Mouse (Mus musculus): Measurements from ENCODE around the gene Zfp142. TPM values are rescaled to one million over a fixed set of nuclear protein-coding genes. Genes with fewer than 3 reads are reported as not detected.

The Zfp142 gene
- 1 to 10 TPM; 7.7 to 8.5 TPM for total RNA-seq (2021)
- long read RNA-seq, experiment 1, partial matches to known transcripts, result 1 of 2 reads
- long read RNA-seq, experiment 1, other reads (novel, unspliced or antisense), result 1 of 2 reads
- long read RNA-seq, experiment 2, full-length matches to known transcripts, result 1 of 4 reads
- long read RNA-seq, experiment 2, partial matches to known transcripts, result 1 of 4 reads
- long read RNA-seq, experiment 2, other reads (novel, unspliced or antisense), result 2 of 4 reads

GRCm38 (mm10) chr1:74587773-74588445 lies at the start of gene Zfp142, which contains the start of gene Bcs1l:
Zfp142 (minus strand) TSS chr1:74588246.
Bcs1l (plus strand) TSS chr1:74588289.
- intact Hi-C loops (cut with DNase I; ENCODE audit: low total_unique reads), result no loop called here

GRCm38 (mm10) chr1:74632734-74633133 lies 44.7 kb upstream of the Zfp142 start:
- intact Hi-C loops (cut with DNase I; ENCODE audit: low total_unique reads), result no loop called here
- no peak for DNase-seq

More at GRCm38 (mm10) chr1:74587773-74588445, at the start of gene Zfp142, which contains the start of gene Bcs1l:
- DNase-seq, result peak; percentile 99

GRCm38 (mm10) chr1:74628001-74628400 lies 40.0 kb upstream of the Zfp142 start:
- DNase-seq, result no peak
- intact Hi-C loops (cut with DNase I; ENCODE audit: low total_unique reads), result no loop called here

GRCm38 (mm10) chr1:74626076-74626475 lies 38.0 kb upstream of the Zfp142 start:
- DNase-seq, result no peak
- intact Hi-C loops (cut with DNase I; ENCODE audit: low total_unique reads), result no loop called here

GRCm38 (mm10) chr1:74624183-74624582 lies 36.1 kb upstream of the Zfp142 start:
- intact Hi-C loops (cut with DNase I; ENCODE audit: low total_unique reads), result no loop called here

GRCm38 (mm10) chr1:74601267-74601962 lies 13.4 kb upstream of the Zfp142 start, which contains the start of the genes Rnf25 and Stk36:
Rnf25 (minus strand) TSS chr1:74601397.
Stk36 (plus strand) TSS chr1:74601445.
- DNase-seq, result peak; percentile 87
- intact Hi-C loops (cut with DNase I; ENCODE audit: low total_unique reads), result no loop called here

More at GRCm38 (mm10) chr1:74624183-74624582, 36.1 kb upstream of the Zfp142 start:
- no peak for DNase-seq

GRCm38 (mm10) chr1:74600501-74601266 lies 12.6 kb upstream of the Zfp142 start:
- intact Hi-C loops (cut with DNase I; ENCODE audit: low total_unique reads), result no loop called here
- DNase-seq, result no peak

GRCm38 (mm10) chr1:74594434-74594833 lies 6.4 kb upstream of the Zfp142 start:
- intact Hi-C loops (cut with DNase I; ENCODE audit: low total_unique reads), result loop anchor here (10.0 kb wide), 1 partner anchor 90 kb away; the partner anchor contains the start of gene Cnot9
- DNase-seq, result no peak

- intact Hi-C loops (cut with DNase I; ENCODE audit: low total_unique reads), result no loop called here
Observed at GRCm38 (mm10) chr1:74587233-74587772, 743 bp downstream of the Zfp142 start.

GRCm38 (mm10) chr1:74584616-74585398 lies 3.2 kb downstream of the Zfp142 start:
- DNase-seq, result peak; percentile 12
- intact Hi-C loops (cut with DNase I; ENCODE audit: low total_unique reads), result no loop called here

More at GRCm38 (mm10) chr1:74587233-74587772, 743 bp downstream of the Zfp142 start:
- DNase-seq, result peak; percentile 11

GRCm38 (mm10) chr1:74582621-74583020 lies 5.4 kb downstream of the Zfp142 start:
- intact Hi-C loops (cut with DNase I; ENCODE audit: low total_unique reads), result no loop called here
- DNase-seq, result no peak

GRCm38 (mm10) chr1:74569739-74570719 lies 18.0 kb downstream of the Zfp142 start:
- intact Hi-C loops (cut with DNase I; ENCODE audit: low total_unique reads), result no loop called here
- DNase-seq, result no peak

GRCm38 (mm10) chr1:74565834-74566233 lies 22.2 kb downstream of the Zfp142 start:
- no peak for DNase-seq
- intact Hi-C loops (cut with DNase I; ENCODE audit: low total_unique reads), result no loop called here

GRCm38 (mm10) chr1:74559061-74559460 lies 29.0 kb downstream of the Zfp142 start:
- intact Hi-C loops (cut with DNase I; ENCODE audit: low total_unique reads), result no loop called here
- DNase-seq, result no peak

- DNase-seq, result no peak
- intact Hi-C loops (cut with DNase I; ENCODE audit: low total_unique reads), result no loop called here
Observed at GRCm38 (mm10) chr1:74544184-74544583, 43.9 kb downstream of the Zfp142 start, which contains the start of gene Usp37. Usp37 (minus strand) TSS chr1:74544284.

GRCm38 (mm10) chr1:74542451-74542961 lies 45.5 kb downstream of the Zfp142 start, which contains the start of gene Plcd4:
Plcd4 (plus strand) TSS chr1:74542888.
- DNase-seq, result peak; percentile 27
- intact Hi-C loops (cut with DNase I; ENCODE audit: low total_unique reads), result no loop called here

- intact Hi-C loops (cut with DNase I; ENCODE audit: low total_unique reads), result no loop called here
Observed at GRCm38 (mm10) chr1:74538650-74539049, 49.4 kb downstream of the Zfp142 start.

More at GRCm38 (mm10) chr1:74538650-74539049, 49.4 kb downstream of the Zfp142 start:
- DNase-seq, result peak; percentile 61
